Mouse (Mus musculus): Measurements from ENCODE around the gene Swi5. TPM values are rescaled to one million over a fixed set of nuclear protein-coding genes. Genes with fewer than 3 reads are reported as not detected.

The Swi5 gene
- polyA plus RNA-seq, 2 experiments = 221 to 324 TPM

DNA sequence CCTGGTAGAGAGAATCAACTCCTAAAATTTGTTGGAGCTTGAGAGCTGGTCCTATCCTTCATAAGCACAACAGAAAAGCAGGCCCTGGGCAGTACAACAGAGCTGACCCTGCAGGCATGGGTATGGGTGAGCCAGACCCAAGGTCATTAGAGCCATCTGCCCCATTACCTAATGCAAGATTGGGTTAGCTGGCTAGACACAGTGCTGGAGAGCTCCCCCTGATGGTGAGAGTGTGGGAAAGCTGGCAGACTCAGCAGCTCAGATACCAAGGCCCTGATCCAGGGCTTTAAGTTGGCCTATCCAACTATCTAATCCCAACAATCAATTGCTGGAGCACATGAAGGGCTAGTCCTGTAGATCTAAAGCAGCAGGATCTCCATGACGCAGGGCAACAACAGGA, 5.1 kb downstream of the Swi5 start:
- ATAC-seq (ENCODE audit: low FRiP score, low read depth) (no peak), DNase-seq (ENCODE audit: low spot score) (peak; percentile 35)
- no peak for TF ChIP-seq POLR2A (IDR thresholded peaks at IDR 0.05; ENCODE audit: borderline replicate concordance, extremely low read depth, insufficient read depth, insufficient read length)
- Histone ChIP-seq H3K9me3 (ENCODE audit: control insufficient read depth, low read length) (no peaks in the 10 kb centered on the region), H3K4me3 (replicated peaks; ENCODE audit: low read length) (no peak overlapping the region), H3K4me1 (ENCODE audit: control insufficient read depth, insufficient read depth, low read length) (peaks cover 9% of the 10 kb centered on the region), H3K27ac (replicated peaks; ENCODE audit: low read depth, low read length) (no peak overlapping the region), H3K27me3 (ENCODE audit: control insufficient read depth, insufficient read depth, low read length) (no peaks in the 10 kb centered on the region), H3K4me2 (replicated peaks; ENCODE audit: low read depth, low read length, severe bottlenecking) (no peak overlapping the region), H3K9ac (ENCODE audit: low read depth, low read length, severe bottlenecking) (no peak overlapping the region), H3K36me3 (ENCODE audit: control insufficient read depth, insufficient read depth, low read length) (peaks cover 74% of the 10 kb centered on the region)
- 89% methylated on average over 1 of the region's 1 CpGs for WGBS

DNA sequence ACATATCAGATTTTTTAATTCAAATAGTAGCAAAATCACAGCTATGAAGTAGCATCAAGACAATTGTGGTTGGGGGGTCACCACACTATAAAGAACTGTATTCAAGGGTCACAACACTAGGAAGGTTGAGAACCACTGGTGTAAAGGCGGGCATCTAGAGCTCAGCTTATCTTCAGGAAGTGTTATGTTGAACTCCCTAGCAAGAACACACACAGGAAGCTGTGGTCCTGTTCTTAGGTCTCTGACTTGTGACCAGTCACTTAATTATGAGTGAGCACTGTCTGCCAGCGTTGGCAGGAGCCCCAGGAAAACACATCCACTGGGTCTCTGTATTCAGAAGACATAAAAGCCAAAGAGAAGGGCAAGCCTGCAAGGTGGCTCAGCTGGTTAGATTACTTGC, 5.6 kb downstream of the Swi5 start:
- WGBS = 94% methylated on average over 2 of the region's 2 CpGs
- Histone ChIP-seq H3K27me3 (ENCODE audit: control insufficient read depth, insufficient read depth, low read length) (no peaks in the 10 kb centered on the region), H3K27ac (replicated peaks; ENCODE audit: low read depth, low read length) (no peak overlapping the region), H3K9ac (ENCODE audit: low read depth, low read length, severe bottlenecking) (no peak overlapping the region), H3K9me3 (ENCODE audit: control insufficient read depth, low read length) (no peaks in the 10 kb centered on the region), H3K4me3 (replicated peaks; ENCODE audit: low read length) (no peak overlapping the region), H3K4me1 (ENCODE audit: control insufficient read depth, insufficient read depth, low read length) (peaks cover 9% of the 10 kb centered on the region), H3K4me2 (replicated peaks; ENCODE audit: low read depth, low read length, severe bottlenecking) (no peak overlapping the region), H3K36me3 (ENCODE audit: control insufficient read depth, insufficient read depth, low read length) (peaks cover 78% of the 10 kb centered on the region)
- DNase-seq (ENCODE audit: low spot score) (no peak), ATAC-seq (ENCODE audit: low FRiP score, low read depth) (no peak)
- no peak for TF ChIP-seq POLR2A (IDR thresholded peaks at IDR 0.05; ENCODE audit: borderline replicate concordance, extremely low read depth, insufficient read depth, insufficient read length)

DNA sequence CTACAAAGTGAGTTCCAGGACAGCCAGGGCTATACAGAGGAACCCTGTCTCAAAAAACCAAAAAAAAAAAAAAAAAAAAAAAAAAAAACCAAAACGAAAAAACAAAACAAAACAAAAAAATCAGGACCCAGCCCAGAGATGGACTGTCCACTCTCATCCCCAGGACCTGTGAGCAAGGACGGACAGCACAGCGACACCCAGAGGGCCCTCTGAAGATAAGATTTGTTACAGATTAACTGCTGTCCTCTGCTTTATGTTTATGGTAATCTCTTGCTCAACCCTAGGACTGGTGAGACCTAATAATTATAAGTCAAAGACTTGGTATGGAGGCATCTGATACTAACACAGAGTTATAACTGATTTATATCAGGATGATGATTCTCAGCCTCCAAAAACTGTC, 12.1 kb downstream of the Swi5 start:
- ATAC-seq (ENCODE audit: low FRiP score, low read depth) = no peak
- H3K27ac ChIP-seq (replicated peaks; ENCODE audit: low read depth, low read length) = no peak overlapping the region
- H3K4me2 ChIP-seq (replicated peaks; ENCODE audit: low read depth, low read length, severe bottlenecking) = no peak overlapping the region
- H3K36me3 ChIP-seq (ENCODE audit: control insufficient read depth, insufficient read depth, low read length) = peaks cover 32% of the 10 kb centered on the region
- H3K27me3 ChIP-seq (ENCODE audit: control insufficient read depth, insufficient read depth, low read length) = no peaks in the 10 kb centered on the region
- TF ChIP-seq POLR2A (IDR thresholded peaks at IDR 0.05; ENCODE audit: borderline replicate concordance, extremely low read depth, insufficient read depth, insufficient read length) = no peak
- no peaks in the 10 kb centered on the region for H3K9me3 ChIP-seq (ENCODE audit: control insufficient read depth, low read length)
- no peaks in the 10 kb centered on the region for H3K4me1 ChIP-seq (ENCODE audit: control insufficient read depth, insufficient read depth, low read length)
- H3K4me3 ChIP-seq (replicated peaks; ENCODE audit: low read length) = no peak overlapping the region
- no peak for DNase-seq (ENCODE audit: low spot score)
- H3K9ac ChIP-seq (ENCODE audit: low read depth, low read length, severe bottlenecking) = no peak overlapping the region
- 68% methylated on average over 3 of the region's 3 CpGs for WGBS

DNA sequence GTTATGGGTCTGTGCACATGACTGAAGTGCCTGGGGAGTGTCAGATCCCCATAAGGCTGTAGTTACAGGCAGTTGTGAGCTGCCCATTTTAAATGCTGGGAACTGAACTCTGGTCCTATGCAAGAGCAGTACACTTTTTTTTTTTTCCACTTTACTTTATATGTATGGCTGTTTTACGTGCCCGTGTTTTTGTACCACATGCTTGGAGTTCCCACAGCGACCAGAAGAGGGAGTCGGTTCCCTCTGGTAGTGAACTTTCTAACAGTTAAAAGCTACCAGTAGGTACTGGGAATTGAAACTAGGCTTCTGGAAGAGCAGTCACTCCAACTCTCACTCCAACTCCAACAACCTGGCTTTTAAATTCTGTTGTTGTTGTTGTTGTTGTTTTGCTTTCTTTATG, 27.2 kb downstream of the Swi5 start:
- H3K9ac ChIP-seq (ENCODE audit: low read depth, low read length, severe bottlenecking) = no peak overlapping the region
- no peaks in the 10 kb centered on the region for H3K27me3 ChIP-seq (ENCODE audit: control insufficient read depth, insufficient read depth, low read length)
- H3K4me2 ChIP-seq (replicated peaks; ENCODE audit: low read depth, low read length, severe bottlenecking) = no peak overlapping the region
- no peak for DNase-seq (ENCODE audit: low spot score)
- peaks cover 27% of the 10 kb centered on the region for H3K36me3 ChIP-seq (ENCODE audit: control insufficient read depth, insufficient read depth, low read length)
- H3K27ac ChIP-seq (replicated peaks; ENCODE audit: low read depth, low read length) = no peak overlapping the region
- no peaks in the 10 kb centered on the region for H3K9me3 ChIP-seq (ENCODE audit: control insufficient read depth, low read length)
- H3K4me1 ChIP-seq (ENCODE audit: control insufficient read depth, insufficient read depth, low read length) = peaks cover 7% of the 10 kb centered on the region; the same call in 1 of the 2 replicates
- 28% methylated on average over 4 of the region's 4 CpGs for WGBS
- 0 out of 2 replicates have a peak overlapping the region, but pooled peaks have one; percentile 79 for H3K4me3 ChIP-seq (replicated peaks; ENCODE audit: low read length)
- TF ChIP-seq POLR2A (IDR thresholded peaks at IDR 0.05; ENCODE audit: borderline replicate concordance, extremely low read depth, insufficient read depth, insufficient read length) = no peak
- ATAC-seq (ENCODE audit: low FRiP score, low read depth) = no peak

DNA sequence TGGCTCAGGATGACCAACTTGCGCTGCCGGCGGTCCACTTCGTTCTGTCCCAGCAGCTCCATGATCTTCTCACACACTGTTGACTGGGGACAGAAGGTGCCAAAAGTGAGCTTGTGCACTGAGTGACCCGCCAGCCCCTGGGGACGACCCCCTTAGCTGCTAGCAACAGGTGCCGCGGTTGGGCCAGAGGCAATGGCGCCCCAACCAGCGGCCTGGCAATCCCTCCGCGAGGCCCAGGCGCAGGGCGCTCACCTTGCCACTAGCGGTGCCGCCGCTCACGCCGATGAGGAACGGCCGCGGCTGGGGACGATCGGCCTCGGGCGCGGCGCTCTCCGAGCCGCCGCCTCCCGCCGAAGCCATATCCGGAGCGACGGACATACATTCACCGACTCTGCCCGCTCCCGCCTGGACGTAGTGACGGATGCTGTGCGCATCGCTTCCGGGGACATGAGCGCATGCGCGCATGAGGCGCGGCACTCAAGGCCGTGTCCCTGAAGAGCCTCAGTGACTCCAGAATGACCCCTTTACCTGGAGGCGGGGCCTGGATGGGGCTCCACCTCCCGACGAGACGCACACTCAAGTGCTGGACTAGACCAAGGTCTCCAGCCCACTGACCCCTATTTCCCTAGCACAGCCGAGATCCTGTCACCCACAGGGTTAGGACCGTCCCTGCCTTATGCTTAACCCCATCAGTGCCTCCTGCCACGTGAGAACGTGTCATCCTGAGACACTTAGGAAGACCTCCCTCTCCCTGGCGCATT, 28.0 kb downstream of the Swi5 start, which contains the start of gene Uck1:
Gene Uck1, minus strand, starts transcription at position 503 of the 761 bp plus-strand sequence.
- H3K27me3 ChIP-seq (ENCODE audit: control insufficient read depth, insufficient read depth, low read length) = no peaks in the 10 kb centered on the region
- H3K9ac ChIP-seq (ENCODE audit: low read depth, low read length, severe bottlenecking) = peak within 1 kb of the TSS; percentile 69
- H3K4me3 ChIP-seq (replicated peaks; ENCODE audit: low read length) = peak within 1 kb of the TSS; percentile 79
- peak within 1 kb of the TSS; percentile 69 for H3K4me2 ChIP-seq (replicated peaks; ENCODE audit: low read depth, low read length, severe bottlenecking)
- peak; percentile 82 for DNase-seq (ENCODE audit: low spot score)
- ATAC-seq (ENCODE audit: low FRiP score, low read depth) = peak; percentile 89
- no peak for TF ChIP-seq POLR2A (IDR thresholded peaks at IDR 0.05; ENCODE audit: borderline replicate concordance, extremely low read depth, insufficient read depth, insufficient read length)
- peaks cover 27% of the 10 kb centered on the region for H3K36me3 ChIP-seq (ENCODE audit: control insufficient read depth, insufficient read depth, low read length)
- 1% methylated on average over 59 of the region's 59 CpGs for WGBS
- peak within 1 kb of the TSS; percentile 41; the same call in 1 of the 2 replicates for H3K27ac ChIP-seq (replicated peaks; ENCODE audit: low read depth, low read length)
- peaks cover 7% of the 10 kb centered on the region; the same call in 1 of the 2 replicates for H3K4me1 ChIP-seq (ENCODE audit: control insufficient read depth, insufficient read depth, low read length)
- no peaks in the 10 kb centered on the region for H3K9me3 ChIP-seq (ENCODE audit: control insufficient read depth, low read length)
